Mouse (Mus musculus): ENCODE measurements around the gene Csmd2. TPM values are rescaled to one million over a fixed set of nuclear protein-coding genes. Genes with fewer than 3 reads are reported as not detected.

Gene Csmd2
- polyA plus RNA-seq, 2 experiments: 0.22 to 0.33 TPM

- Histone ChIP-seq H3K9me3 (ENCODE audit: control insufficient read depth, low read length) (no peaks in the 10 kb centered on the region), H3K9ac (ENCODE audit: low read depth, low read length, severe bottlenecking) (no peak overlapping the region), H3K36me3 (ENCODE audit: control insufficient read depth, insufficient read depth, low read length) (no peaks in the 10 kb centered on the region), H3K4me3 (replicated peaks; ENCODE audit: low read length) (no peak overlapping the region), H3K27me3 (ENCODE audit: control insufficient read depth, insufficient read depth, low read length) (peaks cover 67% of the 10 kb centered on the region), H3K4me1 (ENCODE audit: control insufficient read depth, insufficient read depth, low read length) (no peaks in the 10 kb centered on the region), H3K4me2 (replicated peaks; ENCODE audit: low read depth, low read length, severe bottlenecking) (no peak overlapping the region), H3K27ac (replicated peaks; ENCODE audit: low read depth, low read length) (no peak overlapping the region)
- 4% methylated on average over 25 of the region's 25 CpGs for WGBS
- DNase-seq (ENCODE audit: low spot score) (no peak), ATAC-seq (ENCODE audit: low FRiP score, low read depth) (no peak)
- no peak for TF ChIP-seq POLR2A (IDR thresholded peaks at IDR 0.05; ENCODE audit: borderline replicate concordance, extremely low read depth, insufficient read depth, insufficient read length)
Observed at GRCm38 (mm10) chr4:127986491-127987075, 1.1 kb upstream of the Csmd2 start.

GRCm38 (mm10) chr4:127987270-127987669 lies 387 bp upstream of the Csmd2 start:
- ATAC-seq (ENCODE audit: low FRiP score, low read depth): no peak
- H3K4me2 ChIP-seq (replicated peaks; ENCODE audit: low read depth, low read length, severe bottlenecking): peak overlapping the region; percentile 56; the same call in 1 of the 2 replicates
- peak overlapping the region; percentile 31 for H3K4me3 ChIP-seq (replicated peaks; ENCODE audit: low read length)
- H3K27ac ChIP-seq (replicated peaks; ENCODE audit: low read depth, low read length): no peak overlapping the region
- H3K27me3 ChIP-seq (ENCODE audit: control insufficient read depth, insufficient read depth, low read length): peaks cover 67% of the 10 kb centered on the region
- no peak for DNase-seq (ENCODE audit: low spot score)
- H3K9me3 ChIP-seq (ENCODE audit: control insufficient read depth, low read length): no peaks in the 10 kb centered on the region
- 8% methylated on average over 10 of the region's 10 CpGs for WGBS
- TF ChIP-seq POLR2A (IDR thresholded peaks at IDR 0.05; ENCODE audit: borderline replicate concordance, extremely low read depth, insufficient read depth, insufficient read length): no peak
- no peaks in the 10 kb centered on the region for H3K4me1 ChIP-seq (ENCODE audit: control insufficient read depth, insufficient read depth, low read length)
- no peak overlapping the region for H3K9ac ChIP-seq (ENCODE audit: low read depth, low read length, severe bottlenecking)
- H3K36me3 ChIP-seq (ENCODE audit: control insufficient read depth, insufficient read depth, low read length): no peaks in the 10 kb centered on the region

- no peak overlapping the region for H3K9ac ChIP-seq (ENCODE audit: low read depth, low read length, severe bottlenecking)
- TF ChIP-seq POLR2A (IDR thresholded peaks at IDR 0.05; ENCODE audit: borderline replicate concordance, extremely low read depth, insufficient read depth, insufficient read length): no peak
- H3K9me3 ChIP-seq (ENCODE audit: control insufficient read depth, low read length): no peaks in the 10 kb centered on the region
- H3K36me3 ChIP-seq (ENCODE audit: control insufficient read depth, insufficient read depth, low read length): no peaks in the 10 kb centered on the region
- ATAC-seq (ENCODE audit: low FRiP score, low read depth) (no peak), DNase-seq (ENCODE audit: low spot score) (no peak)
- no peak overlapping the region for H3K27ac ChIP-seq (replicated peaks; ENCODE audit: low read depth, low read length)
- H3K4me1 ChIP-seq (ENCODE audit: control insufficient read depth, insufficient read depth, low read length): no peaks in the 10 kb centered on the region
- H3K4me3 ChIP-seq (replicated peaks; ENCODE audit: low read length): peak overlapping the region; percentile 31
- H3K27me3 ChIP-seq (ENCODE audit: control insufficient read depth, insufficient read depth, low read length): peaks cover 67% of the 10 kb centered on the region
- H3K4me2 ChIP-seq (replicated peaks; ENCODE audit: low read depth, low read length, severe bottlenecking): peak overlapping the region; percentile 56; the same call in 1 of the 2 replicates
- WGBS: under 1% methylated on average over 32 of the region's 39 CpGs
Observed at GRCm38 (mm10) chr4:127988526-127989180, 996 bp downstream of the Csmd2 start.

GRCm38 (mm10) chr4:127989347-127989995 lies 1.8 kb downstream of the Csmd2 start:
- H3K9ac ChIP-seq (ENCODE audit: low read depth, low read length, severe bottlenecking): no peak overlapping the region
- no peak for ATAC-seq (ENCODE audit: low FRiP score, low read depth)
- no peak overlapping the region for H3K27ac ChIP-seq (replicated peaks; ENCODE audit: low read depth, low read length)
- peaks cover 66% of the 10 kb centered on the region for H3K27me3 ChIP-seq (ENCODE audit: control insufficient read depth, insufficient read depth, low read length)
- DNase-seq (ENCODE audit: low spot score): no peak
- no peak overlapping the region for H3K4me3 ChIP-seq (replicated peaks; ENCODE audit: low read length)
- no peak overlapping the region for H3K4me2 ChIP-seq (replicated peaks; ENCODE audit: low read depth, low read length, severe bottlenecking)
- no peak for TF ChIP-seq POLR2A (IDR thresholded peaks at IDR 0.05; ENCODE audit: borderline replicate concordance, extremely low read depth, insufficient read depth, insufficient read length)
- H3K36me3 ChIP-seq (ENCODE audit: control insufficient read depth, insufficient read depth, low read length): no peaks in the 10 kb centered on the region
- WGBS: 9% methylated on average over 18 of the region's 18 CpGs
- no peaks in the 10 kb centered on the region for H3K4me1 ChIP-seq (ENCODE audit: control insufficient read depth, insufficient read depth, low read length)
- no peaks in the 10 kb centered on the region for H3K9me3 ChIP-seq (ENCODE audit: control insufficient read depth, low read length)

- H3K36me3 ChIP-seq (ENCODE audit: control insufficient read depth, insufficient read depth, low read length): no peaks in the 10 kb centered on the region
- no peaks in the 10 kb centered on the region for H3K9me3 ChIP-seq (ENCODE audit: control insufficient read depth, low read length)
- ATAC-seq (ENCODE audit: low FRiP score, low read depth): no peak
- no peak overlapping the region for H3K9ac ChIP-seq (ENCODE audit: low read depth, low read length, severe bottlenecking)
- H3K27ac ChIP-seq (replicated peaks; ENCODE audit: low read depth, low read length): no peak overlapping the region
- H3K4me3 ChIP-seq (replicated peaks; ENCODE audit: low read length): no peak overlapping the region
- no peaks in the 10 kb centered on the region for H3K27me3 ChIP-seq (ENCODE audit: control insufficient read depth, insufficient read depth, low read length)
- no peak overlapping the region for H3K4me2 ChIP-seq (replicated peaks; ENCODE audit: low read depth, low read length, severe bottlenecking)
- no peak for TF ChIP-seq POLR2A (IDR thresholded peaks at IDR 0.05; ENCODE audit: borderline replicate concordance, extremely low read depth, insufficient read depth, insufficient read length)
- WGBS: 81% methylated on average over 3 of the region's 3 CpGs
- no peaks in the 10 kb centered on the region for H3K4me1 ChIP-seq (ENCODE audit: control insufficient read depth, insufficient read depth, low read length)
- no peak for DNase-seq (ENCODE audit: low spot score)
Observed at GRCm38 (mm10) chr4:127999281-127999680, 11.6 kb downstream of the Csmd2 start.

Measured in limb, embryonic 14.5 days (tissue).